10 mouse cellular contexts compared by ENCODE assay signal in the genomic region with DNA sequence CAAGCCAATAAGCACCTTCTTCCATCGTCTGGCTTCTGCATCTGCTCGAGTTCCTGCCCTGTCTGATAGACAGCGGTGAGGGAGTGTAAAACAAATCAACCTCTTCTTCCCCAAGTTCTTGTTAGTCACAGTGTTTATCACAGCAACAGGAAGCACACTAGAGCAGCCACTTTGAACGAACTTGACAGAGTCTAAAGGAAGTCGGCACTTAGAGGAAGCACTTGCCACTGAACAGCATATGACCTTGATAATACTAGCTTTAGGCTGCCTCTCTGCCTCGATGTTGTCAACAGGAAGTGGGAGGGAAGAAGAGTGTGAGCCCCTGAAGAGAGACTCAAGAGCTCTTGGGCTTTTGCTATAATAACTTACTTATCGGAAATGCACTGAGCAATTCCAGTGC.
A peak's percentile ranks its signal among the peaks of the same experiment; 100 is the strongest.
DNase-seq lines count a peak whose midpoint lies in the region; ATAC-seq lines count a peak whose summit lies in the region.
"Had no signal": no experiment of that assay in that cellular context is flagged by ENCODE, and none has a peak within 500 bp of the region (broad histone marks: within the 10 kb centered on the region; RNA-seq: fewer than 3 reads in every experiment).

No protein-coding gene starts in this region.

- no peaks in the 10 kb centered on the region for H3K9me3 ChIP-seq in heart, embryonic 12.5 days (replicated peaks)
- H3K9me3 ChIP-seq in heart, embryonic 11.5 days (replicated peaks; ENCODE audit: control insufficient read depth, low read length): no peaks in the 10 kb centered on the region

- peak overlapping the region; percentile 33; the same call in 1 of the 2 replicates for H3K27ac ChIP-seq in heart, embryonic 12.5 days (ENCODE audit: poor library complexity, severe bottlenecking)
- no peak overlapping the region for H3K27ac ChIP-seq in heart, embryonic 11.5 days (ENCODE audit: low read depth, low read length)

- intact Hi-C loops in left cerebral cortex, postnatal 14 days (cut with DNase I): no loop called here

- H3K27me3 ChIP-seq in heart, embryonic 12.5 days (replicated peaks): no peaks in the 10 kb centered on the region
- H3K27me3 ChIP-seq in heart, embryonic 11.5 days (ENCODE audit: control insufficient read depth, insufficient read depth, low read length): no peaks in the 10 kb centered on the region

- WGBS in heart, embryonic 12.5 days: 47% methylated on average over 7 of the region's 7 CpGs
- 50% methylated on average over 7 of the region's 7 CpGs for WGBS in heart, embryonic 11.5 days (ENCODE audit: insufficient replicate concordance)

- no peak overlapping the region for H3K4me2 ChIP-seq in heart, embryonic 12.5 days
- no peak overlapping the region for H3K4me2 ChIP-seq in heart, embryonic 11.5 days

- no peaks in the 10 kb centered on the region for H3K36me3 ChIP-seq in heart, embryonic 12.5 days
- no peaks in the 10 kb centered on the region for H3K36me3 ChIP-seq in heart, embryonic 11.5 days (ENCODE audit: control insufficient read depth, insufficient read depth, low read length)

- no peaks in the 10 kb centered on the region for H3K4me1 ChIP-seq in heart, embryonic 12.5 days (replicated peaks)
- H3K4me1 ChIP-seq in heart, embryonic 11.5 days (ENCODE audit: control insufficient read depth, insufficient read depth, low read length): no peaks in the 10 kb centered on the region

- ATAC-seq in heart, embryonic 12.5 days (ENCODE audit: insufficient number of reproducible peaks, low FRiP score): no peak
- ATAC-seq in heart, embryonic 11.5 days (replicated peaks; ENCODE audit: insufficient number of reproducible peaks, low FRiP score, low TSS enrichment): no peak
- ATAC-seq in megakaryocyte-erythroid progenitor cell, adult 5-6 weeks (replicated peaks; ENCODE audit: low FRiP score, low TSS enrichment, poor library complexity, severe bottlenecking): peak; percentile 52

- H3K4me3 ChIP-seq in heart, embryonic 12.5 days: no peak overlapping the region
- H3K4me3 ChIP-seq in heart, embryonic 11.5 days (ENCODE audit: low read depth, low read length): no peak overlapping the region
- H3K4me3 ChIP-seq: myocyte had no signal

- DNase-seq in spleen, adult 18-20 months: peak; percentile 8 to 9
- no peak for DNase-seq in spleen, postnatal 14 days (ENCODE audit: low spot score in 2 of 2)
- DNase-seq in left cerebral cortex, postnatal 14 days (ENCODE audit: low spot score in 2 of 2): no peak
- no peak for DNase-seq in layer of hippocampus, postnatal 14 days (ENCODE audit: low spot score in 2 of 2)
- no peak for DNase-seq in adrenal gland, postnatal 25 days
- DNase-seq: right cerebral cortex, postnatal 25 days had no signal

- no peak overlapping the region for H3K9ac ChIP-seq in heart, embryonic 12.5 days
- no peak overlapping the region for H3K9ac ChIP-seq in heart, embryonic 11.5 days (ENCODE audit: low read depth, low read length)

Comparison
In these comparisons a context has a peak if more than half of its experiments do, and no peak if none do; other contexts are left out.
1. DNase-seq: peak in spleen, adult 18-20 months (2 of 2); none in spleen, postnatal 14 days (0 of 2), left cerebral cortex, postnatal 14 days (0 of 2), layer of hippocampus, postnatal 14 days (0 of 2) and adrenal gland, postnatal 25 days (single experiment).